Mouse (Mus musculus) stomach, postnatal 0 days (tissue): ENCODE data around the gene Sestd1.

ENCODE experiments used
- CTCF ChIP-seq: IDR thresholded peaks from 2 replicates; pipeline ENCODE4 v1.5.1; 2016; ENCODE audit warnings: antibody characterized with exemption, low read depth, mild to moderate bottlenecking, moderate library complexity
- EP300 ChIP-seq: optimal IDR thresholded peaks from 2 replicates; pipeline ENCODE3; 2016; ENCODE audit warnings: antibody characterized with exemption

- no peak for TF ChIP-seq CTCF
- TF ChIP-seq EP300, result no peak
Observed at GRCm38 (mm10) chr2:77302655-77303348, 22.4 kb upstream of the Sestd1 start.
